Mouse (Mus musculus) MN1 (cell line): ENCODE measurements around the gene Cldnd2.
"Not testable (repeated sequence)": the region's sequence is repeated elsewhere in the genome, so short reads cannot be mapped to it uniquely, and the experiment has no call there.

Source experiments
- DNase-seq: peaks from one replicate; pipeline ENCODE4 v3.0.0-alpha.2; 2016; ENCODE audit warnings: low spot score

Gene Cldnd2

DNA sequence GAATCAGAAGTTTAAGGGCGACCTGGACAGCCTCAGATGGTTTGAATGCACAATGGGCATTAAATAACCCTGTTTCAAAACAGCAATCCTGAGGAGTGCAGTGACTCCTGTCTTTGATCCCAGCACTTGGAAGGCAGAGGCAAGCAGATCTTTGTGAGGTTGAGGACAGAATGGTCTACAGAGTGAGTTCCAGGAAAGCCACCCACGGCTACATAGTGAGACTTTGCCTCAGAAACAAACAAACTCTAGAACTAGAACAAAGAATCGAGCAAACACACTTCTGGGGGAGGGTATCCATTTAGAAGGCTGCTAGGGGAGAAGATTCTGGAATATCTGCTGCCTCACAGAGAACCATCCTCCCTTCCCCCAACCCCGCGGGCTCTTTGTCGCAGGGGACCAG lies at the start of gene Cldnd2:
Gene Cldnd2, plus strand, starts transcription at position 301 of the 400 bp plus-strand sequence.
- no peak for DNase-seq

DNA sequence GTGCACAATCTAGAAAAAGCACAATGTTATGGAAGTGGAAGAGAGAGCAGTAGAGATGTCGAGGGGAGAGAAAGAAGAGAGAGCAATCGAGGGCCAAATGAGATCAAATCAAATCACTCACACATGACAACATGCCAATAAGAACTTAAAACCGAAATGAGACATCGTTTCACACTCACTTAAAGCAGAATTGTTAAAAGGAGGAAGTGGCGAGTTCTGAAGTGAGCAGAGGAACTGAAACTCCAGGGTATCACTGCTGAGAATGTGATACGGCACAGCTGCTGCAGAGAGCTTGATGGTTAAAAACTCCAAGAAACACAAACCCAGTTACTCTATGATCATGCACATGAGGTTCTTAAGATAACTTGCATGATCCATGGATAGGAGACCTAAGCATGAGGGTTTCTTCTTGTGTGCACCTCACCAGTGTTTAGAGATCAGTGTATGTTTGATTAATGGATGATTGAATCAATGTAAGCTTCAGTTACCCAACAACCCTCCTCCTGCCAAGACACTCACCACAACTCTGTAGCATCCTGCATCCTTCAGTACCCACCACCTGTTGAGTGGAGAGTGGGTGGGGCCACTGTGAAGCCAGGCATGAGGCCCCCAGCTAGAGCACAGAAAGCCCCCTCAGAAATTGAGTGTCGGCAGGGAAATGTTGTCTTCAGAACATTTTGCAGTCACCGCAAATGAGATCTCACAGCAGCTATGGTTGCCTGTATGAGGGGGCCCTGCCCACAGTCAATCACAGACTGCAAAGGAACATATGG lies 48.0 kb upstream of the Cldnd2 start:
- DNase-seq = no peak

DNA sequence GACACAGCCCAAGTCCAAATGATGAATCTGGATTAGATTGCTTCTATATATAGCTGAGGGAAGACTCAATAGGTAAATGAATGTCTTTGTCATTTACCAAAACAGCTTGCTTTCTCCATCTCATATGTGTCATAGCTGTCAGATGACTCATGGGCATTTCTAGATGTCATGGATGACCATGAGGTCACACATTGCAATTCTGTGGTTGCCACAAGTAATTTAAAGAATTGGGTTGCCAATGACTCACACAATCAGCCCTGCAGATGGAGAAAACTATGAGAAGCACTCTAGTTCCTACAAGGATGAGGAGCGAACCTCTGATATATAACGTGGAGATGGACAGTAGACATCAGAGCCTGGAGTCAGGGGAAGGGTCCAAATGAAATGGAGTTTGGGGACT lies 41.1 kb upstream of the Cldnd2 start:
- DNase-seq = no peak

DNA sequence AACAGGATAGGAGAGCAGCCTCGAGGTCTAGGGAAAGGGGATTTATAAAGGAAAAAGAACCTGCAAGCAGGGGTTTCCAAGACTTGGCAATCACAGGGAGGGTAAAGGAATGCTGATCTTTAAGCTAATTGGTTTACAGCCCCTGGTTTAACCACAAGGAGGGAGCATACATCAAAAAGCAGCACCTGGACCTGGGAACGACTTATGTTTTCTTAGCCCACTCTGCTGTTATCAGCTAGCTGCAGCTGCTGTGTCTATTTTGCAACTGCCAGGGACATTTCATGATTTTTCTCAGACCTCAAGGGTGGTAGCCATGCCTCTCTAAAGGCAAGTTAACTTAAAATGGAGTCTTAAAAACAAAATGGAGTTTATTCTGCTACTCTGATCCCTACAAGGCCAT lies 37.9 kb upstream of the Cldnd2 start:
- no peak for DNase-seq

DNA sequence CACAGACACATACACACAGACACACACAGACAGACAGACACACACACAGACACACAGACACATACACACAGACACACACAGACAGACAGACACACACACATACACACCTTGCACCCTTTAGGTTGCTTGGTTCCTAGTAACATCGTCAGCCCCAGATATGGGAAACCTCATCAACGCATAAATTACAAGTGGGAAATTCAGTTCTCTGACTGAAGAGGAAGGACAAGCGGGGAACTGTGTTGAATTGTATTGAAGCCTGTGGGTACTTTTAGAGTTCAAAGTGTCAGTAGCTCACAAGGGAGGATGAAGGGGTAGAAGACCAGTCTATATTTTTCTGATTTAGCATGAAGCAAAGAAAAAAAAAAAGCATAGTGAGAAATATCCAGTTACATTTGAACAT lies 33.0 kb upstream of the Cldnd2 start:
- DNase-seq = no peak

DNA sequence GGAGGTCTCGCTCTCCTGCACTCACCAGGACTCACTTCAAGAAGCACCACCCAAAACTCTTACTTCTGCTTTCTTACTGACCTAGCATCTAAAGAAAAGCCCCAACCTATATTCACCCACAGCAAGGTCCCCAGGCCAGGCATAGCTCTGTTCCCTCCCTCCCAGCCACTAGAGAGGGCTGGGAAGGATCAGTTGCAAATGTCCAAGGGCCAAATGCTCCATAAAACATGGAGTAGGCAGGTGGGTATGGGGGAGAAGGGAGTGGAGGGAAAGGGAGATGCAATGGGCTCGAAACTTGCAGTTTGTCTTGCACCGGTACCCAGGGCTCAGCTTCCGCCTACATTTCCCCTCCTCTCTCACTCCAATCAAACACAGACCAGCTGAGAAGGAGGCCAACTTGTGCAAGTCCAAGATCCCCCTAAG lies 32.4 kb upstream of the Cldnd2 start, which contains the start of gene Siglecg:
Gene Siglecg, plus strand, starts transcription at position 74 of the 423 bp plus-strand sequence.
- no peak for DNase-seq

DNA sequence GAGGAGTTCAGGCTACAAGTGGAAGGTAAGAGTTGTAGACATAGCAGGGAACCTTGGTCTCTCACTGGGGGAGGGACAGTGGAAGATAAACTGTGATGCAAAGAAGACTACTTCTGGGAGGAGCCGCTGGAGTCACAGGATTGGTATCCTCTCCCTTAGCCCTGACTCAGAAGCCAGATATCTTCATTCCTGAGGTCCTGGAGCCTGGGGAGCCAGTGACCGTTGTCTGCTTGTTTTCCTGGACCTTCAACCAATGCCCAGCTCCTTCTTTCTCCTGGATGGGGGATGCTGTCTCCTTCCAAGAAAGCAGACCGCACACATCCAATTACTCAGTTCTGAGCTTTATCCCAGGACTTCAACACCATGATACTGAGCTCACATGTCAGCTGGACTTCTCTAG lies 31.5 kb upstream of the Cldnd2 start:
- DNase-seq = no peak

DNA sequence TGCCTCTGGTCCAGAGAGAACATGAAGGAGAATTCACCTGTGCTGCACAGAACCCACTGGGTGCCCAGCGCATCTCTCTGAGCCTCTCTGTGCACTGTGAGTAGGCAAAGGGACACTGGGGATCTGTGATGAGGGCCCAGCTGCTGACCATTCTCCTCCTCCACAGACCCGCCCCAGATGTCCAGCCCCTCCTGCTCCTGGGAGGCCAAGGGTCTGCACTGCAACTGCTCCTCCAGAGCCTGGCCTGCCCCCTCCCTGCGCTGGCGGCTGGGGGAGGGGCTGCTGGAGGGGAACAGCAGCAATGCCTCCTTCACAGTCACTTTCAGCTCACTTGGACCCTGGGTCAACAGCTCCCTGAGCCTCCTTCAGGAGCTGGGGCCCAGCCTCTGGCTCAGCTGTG lies 28.9 kb upstream of the Cldnd2 start:
- not testable (repeated sequence) for DNase-seq

DNA sequence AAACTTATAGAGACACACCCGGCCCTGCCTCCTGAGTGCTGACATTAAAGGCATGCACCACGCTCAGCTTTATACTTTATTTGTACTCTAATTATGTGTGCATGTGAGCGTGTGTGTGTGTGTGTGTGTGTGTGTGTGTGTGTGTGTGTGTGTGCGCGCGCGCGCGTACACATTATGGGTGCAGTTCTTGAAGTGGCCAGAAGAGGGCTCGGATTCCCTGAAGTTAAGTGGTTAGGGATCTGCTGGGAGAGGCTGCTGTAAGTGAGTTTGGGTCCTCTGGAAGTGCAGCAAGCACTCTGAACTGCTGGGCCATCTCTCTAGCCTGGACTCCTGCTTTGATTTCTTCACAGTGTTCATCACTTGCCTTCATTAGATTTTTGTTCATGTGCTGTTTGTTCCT lies 23.3 kb upstream of the Cldnd2 start:
- no peak for DNase-seq

DNA sequence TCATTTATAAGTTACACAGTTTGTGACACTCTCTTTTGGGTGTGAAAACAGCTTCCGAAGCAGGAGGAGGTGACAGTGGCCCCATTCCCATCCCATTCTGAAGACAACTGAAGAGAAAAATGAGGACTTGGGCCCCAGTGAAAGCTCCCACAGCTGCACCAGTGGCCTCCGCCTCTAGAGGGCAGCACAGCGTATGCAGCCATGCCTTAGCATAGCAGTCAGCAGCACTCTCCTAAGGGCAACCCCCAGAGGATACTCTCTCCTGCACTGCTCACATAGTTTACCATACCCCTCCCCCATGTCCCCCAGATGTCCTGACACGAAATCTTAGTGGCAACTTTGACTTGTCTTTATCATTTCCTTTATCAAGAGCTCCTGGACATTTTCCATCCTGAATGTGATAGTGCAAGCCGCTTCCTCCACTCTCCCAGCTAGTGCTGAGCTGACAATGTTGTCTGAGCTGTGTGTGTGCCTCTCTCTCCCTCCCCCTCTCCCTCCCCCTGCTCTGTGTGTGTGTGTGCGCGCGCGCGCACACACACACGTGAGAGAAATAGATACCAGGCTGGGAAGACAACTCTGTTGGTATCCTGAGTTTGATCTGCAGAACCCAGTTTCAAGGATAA lies 17.5 kb upstream of the Cldnd2 start:
- DNase-seq = peak; percentile 67

DNA sequence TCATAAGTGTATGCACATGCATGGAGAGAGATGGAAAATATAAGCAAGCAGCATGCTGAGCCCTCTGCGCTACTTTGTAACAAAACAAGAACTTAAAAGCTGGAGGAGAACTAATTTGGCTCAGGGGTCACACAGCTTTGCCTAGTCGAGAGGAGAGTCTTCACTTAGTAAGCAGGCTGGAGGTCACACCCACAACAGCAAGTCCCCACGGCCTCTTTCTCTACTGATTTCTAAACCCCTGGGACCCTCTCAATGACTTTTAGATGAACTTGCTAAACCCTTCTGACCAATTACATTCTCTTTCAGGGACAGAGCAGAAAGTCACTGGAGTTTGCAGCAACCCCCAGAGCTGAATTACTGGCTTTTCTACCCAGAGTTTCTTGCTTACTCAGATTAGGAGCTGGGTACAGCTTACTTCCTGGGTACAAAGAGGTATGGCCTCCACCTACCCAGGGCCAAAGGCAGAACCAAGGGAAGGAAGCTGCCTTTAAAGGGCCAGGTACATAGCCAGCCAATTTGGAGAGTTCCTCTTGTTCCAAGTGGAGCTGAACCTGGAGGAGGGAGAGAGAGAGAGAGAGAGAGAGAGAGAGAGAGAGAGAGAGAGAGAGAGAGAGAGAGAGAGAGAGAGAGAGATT lies 16.5 kb upstream of the Cldnd2 start:
- DNase-seq = no peak

DNA sequence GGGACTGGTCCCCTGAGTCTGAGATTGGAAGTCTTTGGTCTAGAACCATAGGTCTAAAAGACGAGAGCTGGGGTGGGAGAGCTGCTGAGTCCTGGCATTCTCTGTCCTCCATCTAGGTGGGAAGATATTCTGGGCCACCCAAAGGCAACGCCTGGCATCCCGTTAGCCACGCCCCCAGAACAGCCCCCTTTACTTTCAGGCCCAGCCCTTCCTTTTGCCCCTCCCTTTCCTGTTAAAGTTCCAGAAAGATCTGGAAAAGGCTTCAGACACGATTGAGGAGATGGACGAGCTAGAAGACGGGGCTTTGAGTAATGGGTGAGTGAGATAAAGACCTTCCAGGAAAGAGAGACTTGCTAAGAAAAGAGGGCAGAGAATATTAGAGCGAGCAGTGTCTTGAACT lies 13.2 kb upstream of the Cldnd2 start, which contains the start of gene Lim2:
Gene Lim2, plus strand, starts transcription at position 265 of the 400 bp plus-strand sequence.
- DNase-seq = no peak

DNA sequence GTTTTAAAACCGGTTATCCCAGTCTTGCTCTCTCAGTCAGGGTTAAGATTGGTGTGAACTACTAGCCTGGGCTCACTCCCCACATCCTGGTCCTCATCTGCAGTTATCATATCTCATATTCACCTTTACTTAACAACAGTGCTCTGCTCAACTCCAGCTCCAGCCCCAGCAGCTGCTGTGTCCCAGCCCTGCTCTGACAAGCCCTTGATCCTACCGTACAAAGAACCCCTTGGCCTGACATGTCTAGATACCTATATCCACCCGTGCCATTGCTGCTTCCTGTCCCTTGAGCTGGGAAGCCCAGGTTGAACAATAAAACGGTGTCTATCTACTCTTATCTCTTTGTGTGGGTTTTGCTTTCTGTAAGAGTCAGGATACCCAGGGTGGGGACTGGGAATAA lies 11.1 kb upstream of the Cldnd2 start:
- DNase-seq = no peak

DNA sequence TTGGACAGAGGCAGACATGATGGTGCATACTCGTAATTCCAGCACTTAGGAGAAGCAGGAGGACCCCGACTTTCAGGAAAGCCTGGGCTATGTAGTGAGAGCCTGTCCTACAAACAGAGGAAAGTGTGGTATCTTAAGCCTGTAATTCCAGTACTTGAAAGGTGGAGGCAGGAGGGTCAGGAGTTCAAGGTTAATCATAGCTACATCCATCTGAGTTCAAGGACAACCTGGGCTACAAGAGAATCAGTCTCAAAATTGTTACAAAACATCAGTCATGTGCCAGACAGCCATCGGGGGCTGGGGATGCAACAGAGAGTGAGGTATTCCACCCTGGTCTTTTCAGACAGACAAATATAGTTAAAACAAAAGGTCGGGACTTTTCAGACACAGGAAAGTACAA lies 7.7 kb upstream of the Cldnd2 start:
- DNase-seq = no peak

DNA sequence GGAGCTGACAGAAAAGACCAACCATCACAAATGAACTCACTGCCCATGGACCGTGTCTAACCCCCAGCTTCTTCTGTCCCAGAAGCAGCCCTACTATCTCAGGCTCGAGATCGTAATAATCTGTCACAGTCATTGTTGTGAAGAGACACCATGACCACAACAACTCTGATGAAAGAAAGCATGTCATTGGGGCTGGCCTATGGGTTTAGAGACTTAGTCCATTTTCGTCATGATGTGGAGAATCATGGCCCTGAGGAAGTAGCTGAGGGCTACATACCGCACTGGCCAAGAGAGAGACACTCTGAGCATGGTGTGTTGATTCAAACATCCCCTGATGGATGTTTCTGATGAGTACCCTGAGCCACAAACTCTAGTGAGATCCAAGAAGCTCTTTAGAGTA lies 5.9 kb upstream of the Cldnd2 start:
- DNase-seq = no peak

DNA sequence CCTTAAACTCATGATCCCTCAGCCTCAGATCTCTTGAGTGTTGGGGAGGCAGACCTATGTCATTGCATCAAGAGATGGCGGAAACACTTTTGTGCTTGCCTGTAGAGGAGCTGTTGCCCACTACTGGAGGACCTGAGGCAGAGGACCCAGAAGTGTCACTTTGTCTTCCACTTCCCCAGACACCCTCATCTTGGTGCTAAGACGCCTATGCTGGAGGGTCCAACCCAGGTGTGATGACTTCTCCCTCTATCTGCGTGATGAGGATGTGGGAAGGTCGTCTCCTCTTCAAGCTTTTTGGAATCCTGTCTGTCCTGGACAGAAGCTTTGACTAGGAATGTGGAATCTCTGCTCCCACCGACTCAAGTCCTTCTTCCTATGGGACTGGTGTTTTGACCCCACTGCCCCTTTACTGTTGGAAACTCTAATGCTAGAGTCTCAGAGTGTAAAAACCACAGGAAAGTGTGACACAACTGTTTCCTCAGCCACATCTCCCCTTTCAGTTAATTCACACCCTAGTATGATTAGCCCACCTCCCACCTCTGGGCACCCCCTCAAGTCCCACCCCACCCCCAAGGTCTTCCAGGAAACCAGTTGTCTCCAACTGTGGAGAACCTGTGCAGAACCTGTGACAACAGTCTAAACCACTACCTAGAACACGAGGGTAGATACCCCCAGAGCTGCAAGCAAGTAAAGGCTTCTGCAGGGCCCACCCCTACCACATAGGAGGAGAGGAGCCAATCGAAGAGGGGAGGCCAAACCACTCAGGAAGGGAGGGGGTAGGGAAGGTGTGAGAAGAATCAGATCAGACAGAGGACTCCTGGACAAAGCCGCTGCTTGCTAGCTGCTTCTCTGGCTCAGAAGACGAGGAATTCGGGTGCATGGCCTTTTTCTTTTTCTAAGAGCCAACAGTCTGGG lies 4.0 kb upstream of the Cldnd2 start, which contains the start of gene Nkg7:
Gene Nkg7, plus strand, starts transcription at position 733 of the 915 bp plus-strand sequence.
- no peak for DNase-seq

DNA sequence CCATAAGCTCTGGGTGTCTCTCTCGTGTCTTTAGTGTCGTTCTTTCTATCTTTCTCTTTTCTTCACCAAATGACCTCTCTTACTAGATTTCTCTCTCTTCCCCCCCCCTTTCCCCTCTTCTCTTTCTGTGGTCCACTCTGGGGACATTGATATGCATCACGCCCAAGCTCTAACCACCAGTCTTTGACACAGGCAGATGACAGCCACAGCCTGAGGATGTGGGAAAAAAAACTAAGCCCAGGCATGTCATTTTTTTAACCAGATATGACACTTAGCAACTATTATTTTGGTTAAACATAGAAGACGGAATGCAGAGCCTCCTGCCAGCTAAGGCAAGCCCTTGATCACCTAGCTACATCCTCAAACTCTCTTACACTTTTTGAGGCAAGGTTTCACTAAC lies 2.0 kb upstream of the Cldnd2 start:
- no peak for DNase-seq

DNA sequence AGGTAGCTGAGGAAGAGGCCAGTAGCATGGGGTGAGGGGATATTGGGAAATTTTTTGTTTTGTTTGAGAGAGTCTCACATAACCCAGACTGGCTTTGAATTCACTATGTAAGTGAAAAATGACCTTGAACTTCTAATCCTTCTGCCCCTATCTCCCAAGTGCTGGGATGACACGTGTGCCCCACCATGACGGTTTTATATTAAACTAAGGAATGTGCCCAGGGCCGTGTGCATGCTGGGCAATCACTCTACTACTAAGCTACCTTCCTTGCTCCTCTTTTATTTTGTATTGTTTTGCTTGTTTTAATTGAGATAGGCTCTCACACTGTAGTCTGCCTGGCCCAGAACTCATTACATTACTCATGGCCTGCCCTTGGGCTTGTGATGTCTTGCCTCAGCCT lies 489 bp downstream of the Cldnd2 start:
- no peak for DNase-seq

DNA sequence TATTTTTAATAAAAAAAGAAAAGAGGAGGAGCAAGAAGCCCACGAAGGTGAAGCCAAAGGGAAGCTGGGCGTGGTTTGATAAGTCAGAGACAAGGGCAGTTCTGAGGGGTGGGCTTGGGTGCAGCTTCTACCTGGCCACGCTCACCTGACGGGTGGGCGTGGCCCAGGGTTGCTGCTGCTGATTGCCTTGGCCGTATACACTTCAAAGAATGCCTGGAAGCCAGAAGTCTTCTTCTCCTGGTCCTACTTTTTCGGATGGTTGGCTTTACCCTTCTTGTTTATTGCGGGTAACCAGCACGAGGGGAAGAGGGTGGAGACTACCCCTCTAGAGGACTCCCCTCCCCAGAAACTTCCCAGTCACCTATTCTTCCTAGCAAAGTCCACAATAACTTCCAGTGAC lies 2.1 kb downstream of the Cldnd2 start:
- no peak for DNase-seq

DNA sequence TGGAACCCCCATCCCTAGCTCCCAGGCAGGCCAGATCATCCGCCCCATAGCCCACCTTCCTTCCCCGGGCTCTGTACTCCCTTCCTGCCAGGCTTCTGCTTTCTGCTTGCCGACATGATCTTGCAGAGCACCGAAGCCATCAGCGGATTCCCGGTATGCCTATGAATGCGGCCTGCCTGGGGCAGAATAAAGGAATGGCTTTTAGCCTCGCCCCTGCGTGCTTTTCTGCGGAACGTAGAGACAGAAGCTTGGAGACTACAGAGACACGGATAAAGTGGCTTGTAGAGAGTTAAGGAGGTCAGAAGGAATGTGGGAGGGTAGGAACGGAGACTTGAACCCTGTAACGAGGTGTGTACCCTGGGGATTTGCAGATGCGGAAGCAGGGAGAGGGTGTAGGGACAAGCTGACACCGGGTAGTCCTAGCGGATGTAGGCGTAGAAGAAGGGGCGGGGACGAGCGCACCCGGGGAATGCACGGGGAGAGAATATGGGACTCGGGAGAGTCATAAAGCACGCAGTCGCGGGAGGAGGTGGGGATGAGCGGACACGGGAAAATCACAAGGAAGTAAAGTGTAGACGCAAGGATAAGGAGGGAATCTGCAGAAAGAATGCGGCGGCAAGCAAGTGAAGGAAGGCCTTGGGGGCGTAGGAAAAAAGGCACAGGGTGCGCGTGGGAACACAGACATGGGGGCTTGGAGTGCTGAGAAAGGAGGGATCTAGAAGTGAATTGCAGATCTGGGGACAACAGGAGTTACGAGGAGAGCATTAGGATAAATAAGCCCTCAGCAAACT lies 2.7 kb downstream of the Cldnd2 start:
- peak; percentile 59 for DNase-seq

DNA sequence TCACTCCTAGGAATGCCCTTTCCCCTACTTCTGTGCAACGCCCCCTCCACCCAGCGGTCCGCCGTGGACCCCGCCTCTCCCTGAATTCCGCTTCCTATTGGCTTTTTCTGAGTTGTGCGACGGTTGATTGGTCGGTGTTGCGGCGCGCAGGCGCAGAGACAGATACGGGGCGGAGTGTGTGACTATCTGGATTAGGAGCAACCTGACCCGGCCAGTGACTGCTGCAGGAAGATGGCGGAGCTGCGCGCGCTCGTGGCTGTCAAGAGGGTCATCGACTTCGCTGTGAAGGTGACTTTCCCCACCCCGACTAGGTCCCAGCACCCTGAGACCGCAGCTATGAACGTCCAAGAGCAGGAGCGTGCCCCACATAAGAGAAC lies 3.3 kb downstream of the Cldnd2 start, which contains the start of the genes Etfb and Gm45233:
Gene Etfb, plus strand, starts transcription at position 167 of the 377 bp plus-strand sequence.
Gene Gm45233, plus strand, starts transcription at position 212 of the 377 bp plus-strand sequence.
- peak; percentile 93 for DNase-seq
